Mouse (Mus musculus) CH12.LX (cell line): ENCODE data around the gene Nop14. TPM values are rescaled to one million over a fixed set of nuclear protein-coding genes. Genes with fewer than 3 reads are reported as not detected.

Experiments
- DNase-seq: peaks from one replicate; pipeline ENCODE4 v3.0.0-alpha.2; 2013; ENCODE audit errors: extremely low read depth
- H3K27ac ChIP-seq: 2 replicates; pipeline ENCODE4 v1.5.1; 2012; ENCODE audit warnings: low read depth, mild to moderate bottlenecking, control low read depth, moderate library complexity; ENCODE audit not compliant: insufficient read depth
- H3K27me3 ChIP-seq: replicated peaks from 2 replicates; pipeline ENCODE3; 2012; ENCODE audit warnings: inconsistent platforms
- H3K36me3 ChIP-seq, 2 experiments: replicated peaks in 1 of 2; 2 replicates each; pipeline versions ENCODE3 to v1.6.1; 2012; ENCODE audit warnings: inconsistent platforms in 1 of 2, low read length in 1 of 2, mild to moderate bottlenecking in 1 of 2, mixed read lengths in 1 of 2, moderate library complexity in 1 of 2; ENCODE audit not compliant: control insufficient read depth in 1 of 2, insufficient read depth in 1 of 2
- H3K4me1 ChIP-seq, 2 experiments: 2 replicates each; pipeline ENCODE4 v1.6.1; 2012; ENCODE audit warnings: inconsistent platforms in 1 of 2, moderate library complexity in 1 of 2; ENCODE audit not compliant: insufficient read depth in 2 of 2, control insufficient read depth in 1 of 2
- H3K4me2 ChIP-seq: 2 replicates; pipeline ENCODE4 v1.6.1; 2012; ENCODE audit warnings: low read depth, mild to moderate bottlenecking, control low read depth; ENCODE audit not compliant: poor library complexity, insufficient read depth, severe bottlenecking
- H3K4me3 ChIP-seq, 3 experiments: fragments of 150-350 bp in 1 of 3; sonication (generic) in 1 of 3; replicated peaks in 1 of 3; 2 replicates each; pipeline versions ENCODE3 to v1.5.1; 2011 to 2012; ENCODE audit warnings: low read depth in 2 of 3, low read length in 2 of 3, mild to moderate bottlenecking in 2 of 3, moderate library complexity in 2 of 3, control low read depth in 1 of 3, improper control_type of control experiment in 1 of 3, inconsistent platforms in 1 of 3, mixed read lengths in 1 of 3; ENCODE audit not compliant: poor library complexity in 1 of 3
- H3K79me2 ChIP-seq: replicated peaks from 2 replicates; pipeline ENCODE4 v1.6.1; 2012; ENCODE audit warnings: mild to moderate bottlenecking, moderate library complexity; ENCODE audit not compliant: control insufficient read depth, poor library complexity, insufficient read depth, severe bottlenecking; ENCODE audit errors: extremely low read depth
- H3K9ac ChIP-seq: 2 replicates; pipeline ENCODE4 v1.6.1; 2012; ENCODE audit warnings: low read depth, mild to moderate bottlenecking, control low read depth, moderate library complexity; ENCODE audit not compliant: insufficient read depth
- H3K9me3 ChIP-seq: replicated peaks from 2 replicates; pipeline ENCODE3; 2012; ENCODE audit warnings: low read length, inconsistent platforms, mixed read lengths
- CHD1 ChIP-seq: IDR thresholded peaks from 2 replicates; pipeline ENCODE4 v1.6.1; 2012; ENCODE audit warnings: low read depth, low read length, improper control_type of control experiment, inconsistent platforms
- CHD2 ChIP-seq: IDR thresholded peaks from 2 replicates; pipeline ENCODE4 v1.6.1; 2011; ENCODE audit warnings: low read length, improper control_type of control experiment
- IRF4 ChIP-seq: IDR thresholded peaks from 2 replicates; pipeline ENCODE4 v1.6.1; 2014; ENCODE audit warnings: low read depth, mild to moderate bottlenecking, inconsistent platforms, low read length, improper control_type of control experiment
- JUN ChIP-seq: IDR thresholded peaks from 2 replicates; pipeline ENCODE4 v1.6.1; 2011; ENCODE audit warnings: low read depth, mild to moderate bottlenecking, low read length, improper control_type of control experiment, moderate library complexity; ENCODE audit not compliant: insufficient read depth
- KAT2A ChIP-seq: IDR thresholded peaks from 2 replicates; pipeline ENCODE4 v1.6.1; 2012; ENCODE audit warnings: low read length, improper control_type of control experiment, inconsistent platforms; ENCODE audit not compliant: insufficient replicate concordance
- MAX ChIP-seq: IDR thresholded peaks from 2 replicates; pipeline ENCODE4 v1.6.1; 2011; ENCODE audit warnings: low read length, improper control_type of control experiment
- MAZ ChIP-seq: IDR thresholded peaks from 2 replicates; pipeline ENCODE4 v1.6.1; 2012; ENCODE audit warnings: low read depth, mild to moderate bottlenecking, inconsistent platforms, low read length, improper control_type of control experiment, moderate library complexity
- MXI1 ChIP-seq: IDR thresholded peaks from 2 replicates; pipeline ENCODE4 v1.6.1; 2011; ENCODE audit warnings: mild to moderate bottlenecking, low read depth, low read length, improper control_type of control experiment
- NRF1 ChIP-seq: IDR thresholded peaks from 2 replicates; pipeline ENCODE4 v1.6.1; 2014; ENCODE audit warnings: low read depth, mild to moderate bottlenecking, inconsistent platforms, low read length, improper control_type of control experiment, moderate library complexity
- PAX5 ChIP-seq: IDR thresholded peaks from 2 replicates; pipeline ENCODE4 v1.6.1; 2012; ENCODE audit warnings: low read length, inconsistent platforms, mixed read lengths
- POLR2A ChIP-seq: IDR thresholded peaks from 2 replicates; pipeline ENCODE4 v1.6.1; 2011; ENCODE audit warnings: low read depth, mild to moderate bottlenecking, improper control_type of control experiment, low read length
- POLR2AphosphoS2 ChIP-seq: IDR thresholded peaks from 2 replicates; pipeline ENCODE4 v1.6.1; 2011; ENCODE audit warnings: low read depth, low read length, improper control_type of control experiment
- SIN3A ChIP-seq: IDR thresholded peaks from 2 replicates; pipeline ENCODE4 v1.6.1; 2012; ENCODE audit warnings: low read length, improper control_type of control experiment, inconsistent platforms
- TBP ChIP-seq: conservative IDR thresholded peaks from 2 replicates; pipeline ENCODE4 v1.6.1; 2011; ENCODE audit warnings: low read depth, low read length, improper control_type of control experiment
- TCF12 ChIP-seq: IDR thresholded peaks from 2 replicates; pipeline ENCODE4 v1.6.1; 2014; ENCODE audit warnings: low read depth, mild to moderate bottlenecking, inconsistent platforms, low read length, improper control_type of control experiment
- USF1 ChIP-seq: IDR thresholded peaks from 2 replicates; pipeline ENCODE4 v1.6.1; 2014; ENCODE audit warnings: low read depth, mild to moderate bottlenecking, inconsistent platforms, low read length, improper control_type of control experiment
- USF2 ChIP-seq: conservative IDR thresholded peaks from 2 replicates; pipeline ENCODE4 v1.6.1; 2011; ENCODE audit warnings: low read depth, low read length, improper control_type of control experiment
- ZC3H11A ChIP-seq: IDR thresholded peaks from 2 replicates; pipeline ENCODE4 v1.6.1; 2012; ENCODE audit warnings: low read depth, mild to moderate bottlenecking, inconsistent platforms, low read length, improper control_type of control experiment
- ZKSCAN1 ChIP-seq: IDR thresholded peaks from 2 replicates; pipeline ENCODE4 v1.6.1; 2012; ENCODE audit warnings: low read depth, inconsistent platforms, low read length, improper control_type of control experiment, borderline replicate concordance
- ZNF384 ChIP-seq: IDR thresholded peaks from 2 replicates; pipeline ENCODE4 v1.6.1; 2012; ENCODE audit warnings: low read depth, low read length, improper control_type of control experiment, inconsistent platforms
- dilution Hi-C: fragments of 300-500 bp; cut with MboI; formaldehyde crosslinking; loops from 2 replicates; pipeline ENCODE4 v1.14.3; 2020; ENCODE audit warnings: low sequenced_read_pairs; ENCODE audit not compliant: extremely low pct_unique_long_range_greater_than_20kb, extremely low pct_ligation_motif_present
- in situ Hi-C: fragments of 300-500 bp; cut with MboI; formaldehyde crosslinking; loops from 3 replicates; pipeline ENCODE4 v1.14.3; 2019; ENCODE audit warnings: low sequenced_read_pairs, low pct_ligation_motif_present, low pct_unique_long_range_greater_than_20kb, mixed read lengths
- polyA plus RNA-seq: library from polyadenylated mRNA; unstranded; fragments of >175 nt; gene quantifications from 2 replicates; pipeline ENCODE4 v1.2.1, GENCODE M21; 2012; ENCODE audit warnings: low read depth; ENCODE audit not compliant: insufficient read length
- total RNA-seq, 2 experiments: library from RNA; depleted of rRNA; stranded (reverse); fragments of 300-350 nt in 1 of 2; fragments of >200 nt in 1 of 2; gene quantifications; 2 replicates each; pipeline ENCODE4 v1.2.3; 2012 to 2014

Nop14 gene
- total and polyA plus RNA-seq, 3 experiments = 36.6 to 101 (median 46.1) TPM

DNA sequence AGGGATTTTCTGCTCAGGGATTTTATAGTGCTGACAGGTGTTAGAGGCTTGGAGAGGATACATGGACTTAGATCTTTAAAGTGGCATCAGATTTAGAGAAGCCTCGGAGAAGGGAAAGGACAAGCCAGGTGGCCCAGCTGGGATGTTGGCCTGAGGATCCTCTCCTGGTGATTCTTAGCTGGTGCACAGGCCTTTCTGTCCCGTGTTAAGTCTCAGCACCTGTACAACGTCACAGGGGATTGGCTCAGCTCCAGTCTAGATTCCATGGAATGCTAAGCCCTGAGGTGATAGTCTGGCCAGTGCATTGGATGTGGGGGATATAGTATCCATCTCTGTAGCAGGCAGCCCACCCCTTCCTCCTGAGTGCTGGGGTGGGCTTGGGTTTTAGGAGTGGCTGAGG lies 51.7 kb downstream of the Nop14 start:
- TF ChIP-seq CHD1 = no peak
- no peak for TF ChIP-seq JUN
- no peak for TF ChIP-seq POLR2AphosphoS2
- no peak for TF ChIP-seq MAZ
- no peak for TF ChIP-seq TCF12
- no peak for TF ChIP-seq IRF4
- no peak for TF ChIP-seq ZC3H11A
- no peak for TF ChIP-seq PAX5
- TF ChIP-seq, all 38 proteins: peak for 0
- Histone ChIP-seq H3K4me2 (no peak overlapping the region), H3K4me3 (no peak overlapping the region), H3K9ac (no peak overlapping the region), H3K27ac (no peak overlapping the region), H3K27me3 (no peaks in the 10 kb centered on the region), H3K9me3 (no peaks in the 10 kb centered on the region), H3K79me2 (no peaks in the 10 kb centered on the region), H3K4me1 (no peaks in the 10 kb centered on the region), H3K36me3 (peaks cover 22 to 60% of the 10 kb centered on the region in 2 experiments)
- no peak for DNase-seq
- in situ Hi-C loops (no loop called here), dilution Hi-C loops (no loop called here)

DNA sequence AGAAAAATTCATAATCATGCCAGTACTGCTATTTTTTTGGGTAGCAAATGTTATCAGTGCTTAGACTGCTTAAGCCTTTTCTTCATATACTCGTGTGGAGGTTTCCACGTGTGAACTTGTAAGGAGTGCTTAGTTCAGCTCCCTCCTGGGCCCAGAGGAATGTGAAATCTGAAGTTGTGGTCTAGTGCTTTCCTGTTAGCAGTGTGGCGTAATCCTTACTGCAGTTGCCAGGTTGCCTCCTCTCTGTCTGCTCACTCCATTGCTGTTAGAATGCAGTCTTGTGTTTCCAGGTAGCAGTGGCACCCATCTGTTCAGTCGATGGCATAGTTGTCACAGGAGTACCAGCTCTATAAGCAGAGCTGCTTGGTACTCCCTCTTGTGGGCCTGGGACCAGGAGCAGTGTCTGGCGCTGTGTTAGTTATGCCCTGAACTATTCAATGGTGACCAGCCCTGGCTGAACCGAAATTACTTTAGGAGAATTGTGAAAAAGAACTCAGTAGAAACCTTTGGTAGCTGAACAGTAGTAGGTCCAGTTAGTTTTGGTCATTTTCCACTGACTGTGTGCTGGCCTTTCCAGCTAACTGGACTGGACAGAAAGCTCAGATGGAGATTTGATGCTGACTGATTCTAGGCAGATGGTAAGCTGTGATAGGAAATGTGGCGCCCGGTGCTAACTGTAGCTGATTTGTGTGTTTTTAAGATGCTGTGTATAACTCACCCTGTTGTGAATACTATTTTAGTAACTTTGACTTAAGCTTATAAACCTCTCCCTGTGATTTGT lies 52.7 kb downstream of the Nop14 start:
- H3K27ac ChIP-seq = no peak overlapping the region
- peaks cover 27 to 64% of the 10 kb centered on the region in 2 experiments for H3K36me3 ChIP-seq
- no peaks in the 10 kb centered on the region for H3K9me3 ChIP-seq
- H3K4me1 ChIP-seq = no peaks in the 10 kb centered on the region
- H3K79me2 ChIP-seq = no peaks in the 10 kb centered on the region
- H3K9ac ChIP-seq = no peak overlapping the region
- TF ChIP-seq KAT2A = no peak
- no peak for TF ChIP-seq IRF4
- TF ChIP-seq POLR2A = no peak
- TF ChIP-seq MAX = no peak
- no peak for TF ChIP-seq POLR2AphosphoS2
- no peak for TF ChIP-seq USF2
- no peak for TF ChIP-seq MXI1
- no peak for TF ChIP-seq TBP
- TF ChIP-seq USF1 = no peak
- no peak for TF ChIP-seq ZKSCAN1
- no peak for TF ChIP-seq MAZ
- no peak for TF ChIP-seq NRF1
- no peak for TF ChIP-seq TCF12
- TF ChIP-seq CHD2 = no peak
- TF ChIP-seq ZNF384 = no peak
- TF ChIP-seq SIN3A = no peak
- in situ Hi-C loops (no loop called here), dilution Hi-C loops (no loop called here)
- H3K27me3 ChIP-seq = no peaks in the 10 kb centered on the region
- no peak for DNase-seq
- no peak overlapping the region for H3K4me3 ChIP-seq
- no peak overlapping the region for H3K4me2 ChIP-seq
